Mouse (Mus musculus) heart, postnatal 0 days (tissue): Measurements from ENCODE around the gene Gm49405.
A peak's percentile ranks its signal among the peaks of the same experiment; 100 is the strongest.

Source experiments
- CTCF ChIP-seq: IDR thresholded peaks from 2 replicates; pipeline ENCODE4 v1.5.1; 2016; ENCODE audit warnings: antibody characterized with exemption, control low read depth, low read depth
- EP300 ChIP-seq: IDR thresholded peaks from 2 replicates; pipeline ENCODE4 v1.6.1; 2016; ENCODE audit warnings: antibody characterized with exemption, low read depth

DNA sequence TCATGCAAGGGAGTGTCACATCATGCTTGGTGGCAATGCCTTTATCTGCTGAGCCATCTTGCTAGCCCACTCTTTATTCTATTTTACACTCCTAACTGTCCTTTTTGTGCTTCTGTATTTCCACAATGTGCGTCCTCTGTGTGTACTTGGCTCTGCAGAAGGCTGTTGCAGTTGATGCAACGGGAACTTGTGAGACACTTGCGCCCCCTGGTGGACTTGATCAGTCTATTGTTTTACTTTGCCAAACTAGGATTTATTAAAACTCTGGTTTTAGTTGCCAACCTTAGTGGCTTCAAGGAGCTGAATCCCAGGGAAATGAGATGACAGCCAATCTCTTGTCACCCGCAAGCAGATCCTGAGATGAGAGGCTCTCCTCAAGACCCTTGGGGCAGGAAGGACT lies 47.4 kb downstream of the Gm49405 start:
- TF ChIP-seq CTCF (peak; percentile 78), EP300 (no peak)
